Mouse (Mus musculus) MEL (cell line): ENCODE measurements at regions not wholly inside any gene's neighbourhood (a gene's known extent, or its start where the extent isn't known, plus 50 kb on each side); places are given as distances from the start of the nearest gene placed in this dataset.
"Not testable (repeated sequence)": the region's sequence is repeated elsewhere in the genome, so short reads cannot be mapped to it uniquely, and the experiment has no call there.

Source experiments
- DNase-seq: peaks from one replicate; pipeline ENCODE4 v3.0.0; 2011; ENCODE audit warnings: low read depth, low spot score
- H3K27ac ChIP-seq: 2 replicates; pipeline ENCODE4 v1.5.1; 2012; ENCODE audit warnings: low read depth, mild to moderate bottlenecking, control low read depth, low read length, moderate library complexity; ENCODE audit not compliant: control insufficient read depth
- H3K27me3 ChIP-seq, 2 experiments: fragments of 150-350 bp in 1 of 2; sonication (generic) in 1 of 2; 2 replicates each; pipeline ENCODE4 v1.6.1; 2012; ENCODE audit warnings: low read length in 2 of 2, mild to moderate bottlenecking in 2 of 2, improper control_type of control experiment in 1 of 2, moderate library complexity in 1 of 2; ENCODE audit not compliant: insufficient read depth in 2 of 2, control insufficient read depth in 1 of 2
- H3K36me3 ChIP-seq, 2 experiments: 2 replicates each; pipeline ENCODE4 v1.6.1; 2012 to 2014; ENCODE audit warnings: low read length in 2 of 2, improper control_type of control experiment in 1 of 2, inconsistent platforms in 1 of 2, mild to moderate bottlenecking in 1 of 2; ENCODE audit not compliant: insufficient read depth in 2 of 2, control insufficient read depth in 1 of 2
- H3K4me1 ChIP-seq, 2 experiments: fragments of 150-350 bp in 1 of 2; sonication (generic) in 1 of 2; 2 replicates each; pipeline ENCODE4 v1.6.1; 2012; ENCODE audit warnings: low read length in 2 of 2, improper control_type of control experiment in 1 of 2, mild to moderate bottlenecking in 1 of 2; ENCODE audit not compliant: insufficient read depth in 2 of 2, control insufficient read depth in 1 of 2
- H3K4me3 ChIP-seq, 2 experiments: fragments of 150-350 bp in 1 of 2; sonication (generic) in 1 of 2; 2 replicates each; pipeline ENCODE4 v1.5.1; 2012; ENCODE audit warnings: low read depth in 2 of 2, low read length in 2 of 2, mild to moderate bottlenecking in 2 of 2, moderate library complexity in 2 of 2, control low read depth in 1 of 2, improper control_type of control experiment in 1 of 2; ENCODE audit not compliant: control insufficient read depth in 1 of 2, insufficient read depth in 1 of 2
- H3K79me2 ChIP-seq: 2 replicates; pipeline ENCODE4 v1.6.1; 2012; ENCODE audit warnings: mild to moderate bottlenecking, low read length, moderate library complexity; ENCODE audit not compliant: control insufficient read depth, poor library complexity, insufficient read depth
- H3K9ac ChIP-seq: 2 replicates; pipeline ENCODE4 v1.6.1; 2012; ENCODE audit warnings: low read depth, mild to moderate bottlenecking, control low read depth, low read length, moderate library complexity; ENCODE audit not compliant: control insufficient read depth, poor library complexity, severe bottlenecking
- H3K9me3 ChIP-seq: fragments of 150-350 bp; sonication (generic); replicated peaks from 2 replicates; pipeline ENCODE4 v1.6.1; 2012; ENCODE audit warnings: mild to moderate bottlenecking, low read length, improper control_type of control experiment, moderate library complexity; ENCODE audit not compliant: insufficient read depth
- BHLHE40 ChIP-seq: IDR thresholded peaks from 2 replicates; pipeline ENCODE4 v1.6.1; 2012; ENCODE audit warnings: low read depth, mild to moderate bottlenecking, inconsistent platforms, low read length, improper control_type of control experiment, borderline replicate concordance
- CTCF ChIP-seq, 3 experiments: IDR thresholded peaks in 2 of 3; conservative IDR thresholded peaks in 1 of 3; 2 replicates each; pipeline ENCODE4 v1.5.1; 2011 to 2012; ENCODE audit warnings: low read length in 3 of 3, low read depth in 2 of 3, mild to moderate bottlenecking in 2 of 3, improper control_type of control experiment in 1 of 3, inconsistent platforms in 1 of 3, mixed read lengths in 1 of 3, moderate library complexity in 1 of 3; ENCODE audit not compliant: control insufficient read depth in 1 of 3, insufficient read depth in 1 of 3, poor library complexity in 1 of 3, severe bottlenecking in 1 of 3
- E2F4 ChIP-seq: IDR thresholded peaks from 2 replicates; pipeline ENCODE4 v1.6.1; 2011; ENCODE audit warnings: low read depth, low read length, improper control_type of control experiment, borderline replicate concordance
- EP300 ChIP-seq, 2 experiments: IDR thresholded peaks; 2 replicates each; pipeline ENCODE4 v1.6.1; 2011; ENCODE audit warnings: improper control_type of control experiment in 2 of 2, low read length in 2 of 2, low read depth in 1 of 2, mild to moderate bottlenecking in 1 of 2
- ETS1 ChIP-seq: IDR thresholded peaks from 2 replicates; pipeline ENCODE4 v1.6.1; 2012; ENCODE audit warnings: low read depth, mild to moderate bottlenecking, inconsistent platforms, low read length, improper control_type of control experiment, moderate library complexity
- GABPA ChIP-seq: IDR thresholded peaks from 2 replicates; pipeline ENCODE4 v1.6.1; 2012; ENCODE audit warnings: low read depth, mild to moderate bottlenecking, inconsistent platforms, low read length, improper control_type of control experiment, moderate library complexity
- JUND ChIP-seq: IDR thresholded peaks from 2 replicates; pipeline ENCODE4 v1.6.1; 2011; ENCODE audit warnings: low read depth, mild to moderate bottlenecking, improper control_type of control experiment, low read length
- KAT2A ChIP-seq: conservative IDR thresholded peaks from 2 replicates; pipeline ENCODE4 v1.6.1; 2012; ENCODE audit warnings: low read depth, low read length, improper control_type of control experiment, inconsistent platforms
- MAX ChIP-seq: IDR thresholded peaks from 2 replicates; pipeline ENCODE4 v1.6.1; 2011; ENCODE audit warnings: low read length, improper control_type of control experiment
- MYC ChIP-seq: IDR thresholded peaks from 2 replicates; pipeline ENCODE4 v1.6.1; 2011; ENCODE audit warnings: low read depth, mild to moderate bottlenecking, low read length, improper control_type of control experiment, moderate library complexity
- NELFE ChIP-seq: IDR thresholded peaks from 2 replicates; pipeline ENCODE4 v1.6.1; 2011; ENCODE audit warnings: low read depth, low read length, improper control_type of control experiment
- NRF1 ChIP-seq: IDR thresholded peaks from 2 replicates; pipeline ENCODE4 v1.6.1; 2014; ENCODE audit warnings: low read depth, mild to moderate bottlenecking, inconsistent platforms, low read length, improper control_type of control experiment, moderate library complexity; ENCODE audit not compliant: poor library complexity, insufficient read depth, severe bottlenecking
- POLR2AphosphoS5 ChIP-seq: IDR thresholded peaks from 2 replicates; pipeline ENCODE4 v1.6.1; 2012; ENCODE audit warnings: low read depth, borderline replicate concordance, mild to moderate bottlenecking, inconsistent platforms, low read length, moderate library complexity, mixed read lengths
- RAD21 ChIP-seq: IDR thresholded peaks from 2 replicates; pipeline ENCODE4 v1.6.1; 2011; ENCODE audit warnings: mild to moderate bottlenecking, low read depth, low read length, improper control_type of control experiment
- RCOR1 ChIP-seq: IDR thresholded peaks from 2 replicates; pipeline ENCODE4 v1.6.1; 2012; ENCODE audit warnings: low read depth, mild to moderate bottlenecking, inconsistent platforms, low read length, improper control_type of control experiment
- SMC3 ChIP-seq: IDR thresholded peaks from 2 replicates; pipeline ENCODE4 v1.6.1; 2011; ENCODE audit warnings: low read depth, low read length, improper control_type of control experiment
- UBTF ChIP-seq: IDR thresholded peaks from 2 replicates; pipeline ENCODE4 v1.6.1; 2012; ENCODE audit warnings: low read depth, mild to moderate bottlenecking, inconsistent platforms, low read length, improper control_type of control experiment, moderate library complexity, borderline replicate concordance; ENCODE audit not compliant: insufficient read depth
- ZNF384 ChIP-seq: IDR thresholded peaks from 2 replicates; pipeline ENCODE4 v1.6.1; 2012; ENCODE audit warnings: low read depth, mild to moderate bottlenecking, inconsistent platforms, low read length, improper control_type of control experiment

- no peak for TF ChIP-seq POLR2AphosphoS5
- Histone ChIP-seq H3K4me1 (no peaks in the 10 kb centered on the region), H3K79me2 (no peaks in the 10 kb centered on the region), H3K27me3 (no peaks in the 10 kb centered on the region), H3K9ac (no peak overlapping the region), H3K36me3 (no peaks in the 10 kb centered on the region), H3K9me3 (no peaks in the 10 kb centered on the region), H3K4me3 (no peak overlapping the region), H3K27ac (no peak overlapping the region)
- DNase-seq: no peak
These were observed 121.3 kb upstream of the Ube2e2 start for GRCm38 (mm10) chr14:19015406-19015805.

- H3K4me3 ChIP-seq, H3K27me3 ChIP-seq, H3K36me3 ChIP-seq, H3K9ac ChIP-seq, H3K79me2 ChIP-seq, H3K9me3 ChIP-seq, H3K27ac ChIP-seq, DNase-seq, H3K4me1 ChIP-seq: not testable (repeated sequence)
These were observed 119.5 kb upstream of the Ube2e2 start for GRCm38 (mm10) chr14:19013558-19013957.

- Histone ChIP-seq H3K27ac (no peak overlapping the region), H3K9me3 (no peaks in the 10 kb centered on the region), H3K27me3 (no peaks in the 10 kb centered on the region), H3K4me1 (no peaks in the 10 kb centered on the region), H3K36me3 (no peaks in the 10 kb centered on the region), H3K9ac (no peak overlapping the region), H3K4me3 (no peak overlapping the region), H3K79me2 (no peaks in the 10 kb centered on the region)
- TF ChIP-seq RCOR1: no peak
- no peak for TF ChIP-seq MAX
- TF ChIP-seq RAD21: no peak
- TF ChIP-seq GABPA: no peak
- TF ChIP-seq NELFE: no peak
- TF ChIP-seq CTCF (IDR thresholded peaks at IDR 0.05 in 2 of 3, conservative IDR thresholded peaks at IDR 0.05 in 1 of 3; ENCODE audit: control insufficient read depth in 1 of 3, insufficient read depth in 1 of 3, low read depth in 2 of 3, low read length in 3 of 3, poor library complexity in 1 of 3, severe bottlenecking in 1 of 3): no peak
- no peak for TF ChIP-seq SMC3
- no peak for TF ChIP-seq UBTF
- TF ChIP-seq EP300 (IDR thresholded peaks at IDR 0.05; ENCODE audit: low read depth in 1 of 2, low read length in 2 of 2): no peak
- no peak for TF ChIP-seq ZNF384
- TF ChIP-seq KAT2A: no peak
- no peak for TF ChIP-seq MYC
- TF ChIP-seq ETS1: no peak
- no peak for TF ChIP-seq BHLHE40
- TF ChIP-seq E2F4: no peak
- TF ChIP-seq JUND: no peak
- no peak for TF ChIP-seq POLR2AphosphoS5
- no peak for TF ChIP-seq NRF1
- no peak for DNase-seq
These were observed 89.8 kb upstream of the Ube2e2 start for GRCm38 (mm10) chr14:18983901-18984300.
